Mouse (Mus musculus): ENCODE measurements at regions not wholly inside any gene's neighbourhood (a gene's known extent, or its start where the extent isn't known, plus 50 kb on each side); places are given as distances from the start of the nearest gene placed in this dataset.
A peak's percentile ranks its signal among the peaks of the same experiment; 100 is the strongest.

- 36% methylated on average over 2 of the region's 4 CpGs for WGBS
- DNase-seq (no peak), ATAC-seq (no peak)
- Histone ChIP-seq H3K36me3 (ENCODE audit: insufficient read depth) (no peaks in the 10 kb centered on the region), H3K4me3 (ENCODE audit: low read depth, low read length) (no peak overlapping the region), H3K27me3 (ENCODE audit: insufficient read depth, low read length) (no peaks in the 10 kb centered on the region), H3K4me1 (ENCODE audit: insufficient read depth) (no peaks in the 10 kb centered on the region), H3K9ac (no peak overlapping the region), H3K4me2 (ENCODE audit: low read depth) (no peak overlapping the region), H3K27ac (ENCODE audit: low read depth, low read length) (no peak overlapping the region), H3K9me3 (ENCODE audit: low read length) (no peaks in the 10 kb centered on the region)
- no peak for TF ChIP-seq CTCF (IDR thresholded peaks at IDR 0.05; ENCODE audit: low read depth)
Measured at GRCm38 (mm10) chr13:97320756-97321155, 79.9 kb downstream of the Enc1 start.

- no peak for TF ChIP-seq CTCF (IDR thresholded peaks at IDR 0.05; ENCODE audit: low read depth)
- Histone ChIP-seq H3K9me3 (ENCODE audit: low read length) (no peaks in the 10 kb centered on the region), H3K4me3 (ENCODE audit: low read depth, low read length) (no peak overlapping the region), H3K9ac (no peak overlapping the region), H3K36me3 (ENCODE audit: insufficient read depth) (no peaks in the 10 kb centered on the region), H3K4me1 (ENCODE audit: insufficient read depth) (no peaks in the 10 kb centered on the region), H3K4me2 (ENCODE audit: low read depth) (no peak overlapping the region), H3K27me3 (ENCODE audit: insufficient read depth, low read length) (no peaks in the 10 kb centered on the region), H3K27ac (ENCODE audit: low read depth, low read length) (no peak overlapping the region)
- WGBS, result 100% methylated on average over 1 of the region's 1 CpGs
- ATAC-seq, result no peak
- DNase-seq, result no peak
Measured at GRCm38 (mm10) chr13:97320298-97320697, 79.4 kb downstream of the Enc1 start.

- peak; percentile 29; the same call in 1 of the 2 replicates for ATAC-seq
- TF ChIP-seq CTCF (IDR thresholded peaks at IDR 0.05; ENCODE audit: low read depth), result no peak
- WGBS, result 23% methylated on average over 3 of the region's 3 CpGs
Measured at GRCm38 (mm10) chr13:97317633-97318032, 76.7 kb downstream of the Enc1 start.

GRCm38 (mm10) chr13:97312420-97313370 lies 71.8 kb downstream of the Enc1 start:
- H3K4me1 ChIP-seq (ENCODE audit: insufficient read depth), result peaks cover 9% of the 10 kb centered on the region
- TF ChIP-seq CTCF (IDR thresholded peaks at IDR 0.05; ENCODE audit: low read depth), result no peak
- WGBS, result 45% methylated on average over 16 of the region's 16 CpGs
- H3K4me2 ChIP-seq (ENCODE audit: low read depth), result no peak overlapping the region
- no peaks in the 10 kb centered on the region; the same call in 1 of the 2 replicates for H3K9me3 ChIP-seq (ENCODE audit: low read length)
- DNase-seq (no peak), ATAC-seq (no peak)
- no peak overlapping the region for H3K4me3 ChIP-seq (ENCODE audit: low read depth, low read length)
- H3K36me3 ChIP-seq (ENCODE audit: insufficient read depth), result no peaks in the 10 kb centered on the region
- no peak overlapping the region for H3K9ac ChIP-seq
- no peaks in the 10 kb centered on the region for H3K27me3 ChIP-seq (ENCODE audit: insufficient read depth, low read length)
- H3K27ac ChIP-seq (ENCODE audit: low read depth, low read length), result no peak overlapping the region

More at GRCm38 (mm10) chr13:97317633-97318032, 76.7 kb downstream of the Enc1 start:
- H3K27me3 ChIP-seq (ENCODE audit: insufficient read depth, low read length), result no peaks in the 10 kb centered on the region
- H3K9me3 ChIP-seq (ENCODE audit: low read length), result no peaks in the 10 kb centered on the region
- no peak overlapping the region for H3K4me3 ChIP-seq (ENCODE audit: low read depth, low read length)
- H3K36me3 ChIP-seq (ENCODE audit: insufficient read depth), result no peaks in the 10 kb centered on the region
- DNase-seq, result peak; percentile 10
- no peak overlapping the region for H3K27ac ChIP-seq (ENCODE audit: low read depth, low read length)
- H3K4me1 ChIP-seq (ENCODE audit: insufficient read depth), result peaks cover 6% of the 10 kb centered on the region
- no peak overlapping the region for H3K4me2 ChIP-seq (ENCODE audit: low read depth)
- no peak overlapping the region for H3K9ac ChIP-seq

- Histone ChIP-seq H3K4me3 (ENCODE audit: low read depth, low read length) (no peak overlapping the region), H3K27ac (ENCODE audit: low read depth, low read length) (no peak overlapping the region), H3K4me1 (ENCODE audit: insufficient read depth) (peaks cover 9% of the 10 kb centered on the region), H3K4me2 (ENCODE audit: low read depth) (no peak overlapping the region), H3K9me3 (ENCODE audit: low read length) (no peaks in the 10 kb centered on the region; the same call in 1 of the 2 replicates), H3K9ac (no peak overlapping the region), H3K36me3 (ENCODE audit: insufficient read depth) (no peaks in the 10 kb centered on the region), H3K27me3 (ENCODE audit: insufficient read depth, low read length) (no peaks in the 10 kb centered on the region)
- 12% methylated on average over 4 of the region's 4 CpGs for WGBS
- TF ChIP-seq CTCF (IDR thresholded peaks at IDR 0.05; ENCODE audit: low read depth), result no peak
- DNase-seq, result no peak
- no peak for ATAC-seq
Measured at GRCm38 (mm10) chr13:97311340-97311739, 70.4 kb downstream of the Enc1 start.

- Histone ChIP-seq H3K36me3 (ENCODE audit: insufficient read depth) (no peaks in the 10 kb centered on the region), H3K27me3 (ENCODE audit: insufficient read depth, low read length) (no peaks in the 10 kb centered on the region), H3K4me1 (ENCODE audit: insufficient read depth) (peaks cover 9% of the 10 kb centered on the region), H3K4me2 (ENCODE audit: low read depth) (no peak overlapping the region), H3K9me3 (ENCODE audit: low read length) (no peaks in the 10 kb centered on the region; the same call in 1 of the 2 replicates), H3K4me3 (ENCODE audit: low read depth, low read length) (no peak overlapping the region), H3K9ac (no peak overlapping the region), H3K27ac (ENCODE audit: low read depth, low read length) (no peak overlapping the region)
- no peak for TF ChIP-seq CTCF (IDR thresholded peaks at IDR 0.05; ENCODE audit: low read depth)
- WGBS, result 61% methylated on average over 3 of the region's 3 CpGs
- no peak for ATAC-seq
- DNase-seq, result no peak
Measured at GRCm38 (mm10) chr13:97310855-97311189, 69.9 kb downstream of the Enc1 start.

GRCm38 (mm10) chr13:97310186-97310854 lies 69.4 kb downstream of the Enc1 start:
- ATAC-seq, result no peak
- H3K36me3 ChIP-seq (ENCODE audit: insufficient read depth), result no peaks in the 10 kb centered on the region
- no peak for DNase-seq
- no peak for TF ChIP-seq CTCF (IDR thresholded peaks at IDR 0.05; ENCODE audit: low read depth)
- whole genome bisulfite sequencing, result 53% methylated on average over 8 of the region's 8 CpGs
- no peak overlapping the region for H3K4me3 ChIP-seq (ENCODE audit: low read depth, low read length)
- peaks cover 9% of the 10 kb centered on the region for H3K4me1 ChIP-seq (ENCODE audit: insufficient read depth)
- H3K9me3 ChIP-seq (ENCODE audit: low read length), result no peaks in the 10 kb centered on the region; the same call in 1 of the 2 replicates
- H3K27ac ChIP-seq (ENCODE audit: low read depth, low read length), result no peak overlapping the region
- no peaks in the 10 kb centered on the region for H3K27me3 ChIP-seq (ENCODE audit: insufficient read depth, low read length)
- H3K9ac ChIP-seq, result no peak overlapping the region
- no peak overlapping the region for H3K4me2 ChIP-seq (ENCODE audit: low read depth)
